In the genomic region with DNA sequence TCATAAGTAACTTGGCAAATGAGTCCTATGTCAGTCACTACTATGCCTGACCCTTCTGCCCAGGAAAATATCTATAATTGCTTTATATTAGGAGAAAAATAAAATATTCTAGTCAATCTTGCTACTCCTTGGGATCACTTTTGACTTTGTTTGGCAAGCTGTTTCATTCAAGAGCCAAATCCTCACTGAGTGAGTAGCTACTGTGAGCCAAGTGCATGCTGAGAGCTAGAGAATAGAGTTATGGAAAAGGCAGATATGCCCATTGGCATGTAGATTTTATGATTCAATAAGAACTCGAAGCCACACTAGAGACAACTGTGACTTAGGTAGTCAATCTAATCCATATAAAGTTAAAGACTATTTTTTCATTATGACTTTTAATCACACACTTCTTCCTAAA, we compare ENCODE assay signal across 26 mouse cellular contexts.
"Had no signal": no experiment of that assay in that cellular context is flagged by ENCODE, and none has a peak within 500 bp of the region (broad histone marks: within the 10 kb centered on the region; RNA-seq: fewer than 3 reads in every experiment).

No protein-coding gene starts in this region.

- H3K9me3 ChIP-seq: embryonic facial prominence, embryonic 10.5 days; embryonic facial prominence, embryonic 12.5 days; embryonic facial prominence, embryonic 13.5 days; embryonic facial prominence, embryonic 15.5 days; forebrain, embryonic 10.5 days; forebrain, embryonic 12.5 days; forebrain, embryonic 13.5 days; forebrain, embryonic 15.5 days had no signal

- H3K4me2 ChIP-seq: embryonic facial prominence, embryonic 12.5 days; embryonic facial prominence, embryonic 13.5 days; embryonic facial prominence, embryonic 15.5 days; forebrain, embryonic 12.5 days; forebrain, embryonic 13.5 days; forebrain, embryonic 15.5 days had no signal

- H3K4me3 ChIP-seq: embryonic facial prominence, embryonic 10.5 days; embryonic facial prominence, embryonic 12.5 days; embryonic facial prominence, embryonic 13.5 days; embryonic facial prominence, embryonic 15.5 days; erythroblast, embryonic 14.5 days; forebrain, embryonic 10.5 days; forebrain, embryonic 12.5 days; forebrain, embryonic 13.5 days; forebrain, embryonic 15.5 days; gastrocnemius, adult 2 months; heart, adult 2 months had no signal

- H3K4me1 ChIP-seq: embryonic facial prominence, embryonic 12.5 days; embryonic facial prominence, embryonic 13.5 days; embryonic facial prominence, embryonic 15.5 days; forebrain, embryonic 15.5 days had no signal

- DNase-seq: cerebellum, adult 8-10 months; cerebellum, adult 9-10 months; cerebellum, adult 9-11 months; cerebellum, postnatal 25 days; cerebellum, postnatal 36 days; embryo, embryonic 11 days; forebrain, postnatal 0 days; gastrocnemius, adult 2 months; gastrocnemius, postnatal 10 days; gastrocnemius, postnatal 14 days; gastrocnemius, postnatal 25 days; gastrocnemius, postnatal 36 days; heart, adult 11 months; heart, adult 18-20 months; heart, adult 2 months had no signal

- H3K27ac ChIP-seq: embryonic facial prominence, embryonic 10.5 days; embryonic facial prominence, embryonic 12.5 days; embryonic facial prominence, embryonic 13.5 days; embryonic facial prominence, embryonic 15.5 days; forebrain, embryonic 10.5 days; forebrain, embryonic 12.5 days; forebrain, embryonic 13.5 days; forebrain, embryonic 15.5 days; gastrocnemius, adult 2 months; heart, adult 2 months had no signal

- H3K27me3 ChIP-seq: embryonic facial prominence, embryonic 12.5 days; embryonic facial prominence, embryonic 13.5 days; embryonic facial prominence, embryonic 15.5 days; forebrain, embryonic 12.5 days; forebrain, embryonic 13.5 days; forebrain, embryonic 15.5 days had no signal

- ATAC-seq: forebrain, embryonic 13.5 days; forebrain, embryonic 14.5 days; forebrain, embryonic 15.5 days; forebrain, embryonic 16.5 days; forebrain, postnatal 0 days had no signal

- H3K9ac ChIP-seq: embryonic facial prominence, embryonic 12.5 days; embryonic facial prominence, embryonic 13.5 days; embryonic facial prominence, embryonic 15.5 days; forebrain, embryonic 12.5 days; forebrain, embryonic 13.5 days; forebrain, embryonic 15.5 days; forebrain, postnatal 0 days had no signal

- H3K36me3 ChIP-seq: embryonic facial prominence, embryonic 10.5 days; embryonic facial prominence, embryonic 12.5 days; embryonic facial prominence, embryonic 13.5 days; embryonic facial prominence, embryonic 15.5 days; forebrain, embryonic 10.5 days; forebrain, embryonic 12.5 days; forebrain, embryonic 15.5 days had no signal
